Mouse (Mus musculus): Measurements from ENCODE around the gene Afg1l.

Gene Afg1l

DNA sequence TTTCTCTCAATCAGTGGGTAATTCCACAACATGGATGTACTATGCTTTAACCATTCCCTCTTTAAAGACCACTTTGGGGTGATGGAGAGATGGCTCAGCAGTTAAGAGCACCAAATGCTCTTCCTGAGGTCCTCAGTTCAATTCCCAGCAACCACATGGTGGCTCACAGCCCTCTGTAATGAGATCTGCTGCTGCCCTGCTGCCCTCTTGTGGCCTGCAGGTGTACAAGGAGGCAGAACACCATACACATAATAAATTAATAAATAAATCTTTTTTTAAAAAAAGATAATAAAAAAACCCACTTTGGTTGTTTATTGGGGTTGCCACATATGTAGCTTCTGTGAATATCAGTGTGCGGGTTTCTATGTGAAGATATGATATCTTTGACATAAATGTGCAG is 180.4 kb downstream of the Afg1l start:
- in situ Hi-C loops (cut with MboI, MseI): loop anchor here (5.0 kb wide), 3 partner anchors 266 to 466 kb away; no protein-coding TSS in a partner anchor

- in situ Hi-C loops (cut with MboI, MseI): loop anchor here (5.0 kb wide), 3 partner anchors 265 to 465 kb away; no protein-coding TSS in a partner anchor
Observed at GRCm38 (mm10) chr10:42297109-42297508, 181.3 kb downstream of the Afg1l start.

DNA sequence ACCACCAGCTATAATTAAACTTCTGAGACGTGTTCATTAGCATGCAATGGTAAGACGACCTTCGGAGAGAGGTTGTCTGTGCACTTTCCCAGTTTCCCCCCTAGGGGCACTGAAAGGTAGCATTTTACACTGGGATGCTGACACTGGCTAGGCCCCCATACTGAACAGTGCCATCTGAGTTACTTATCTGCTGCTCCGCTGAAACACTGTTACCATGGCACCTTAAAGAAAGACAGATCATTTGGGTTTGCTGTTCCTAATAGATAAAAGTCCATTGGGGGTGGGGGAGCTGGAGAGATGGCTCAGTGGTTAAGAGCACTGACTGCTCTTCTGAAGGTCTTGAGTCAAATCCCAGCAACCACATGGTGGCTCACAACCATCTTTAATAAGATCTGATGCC is 181.8 kb downstream of the Afg1l start:
- in situ Hi-C loops (cut with MboI, MseI): loop anchor here (5.0 kb wide), 3 partner anchors 264 to 464 kb away; no protein-coding TSS in a partner anchor

DNA sequence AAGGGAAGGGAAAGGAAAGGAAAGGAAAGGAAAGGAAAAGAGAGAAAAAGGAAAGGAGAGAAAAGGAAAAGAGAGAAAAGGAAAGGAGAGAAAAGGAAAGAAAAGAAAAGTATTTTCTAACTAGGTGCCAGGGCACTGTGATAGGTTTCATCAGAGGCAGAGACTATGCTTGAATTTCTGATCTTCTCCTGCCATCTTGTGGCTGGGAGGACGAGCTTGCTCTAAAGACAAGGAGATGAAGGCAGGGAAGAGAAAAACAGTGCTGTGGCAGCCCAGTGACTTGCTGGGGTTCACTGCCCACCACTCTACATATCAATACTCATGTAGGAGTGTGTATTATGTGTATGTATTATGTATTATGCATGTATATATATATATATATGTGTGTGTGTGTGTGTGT is 183.3 kb downstream of the Afg1l start:
- in situ Hi-C loops (cut with MboI, MseI): loop anchor here (5.0 kb wide), 3 partner anchors 263 to 463 kb away; no protein-coding TSS in a partner anchor

GRCm38 (mm10) chr10:42294392-42294791 is 184.0 kb downstream of the Afg1l start:
- in situ Hi-C loops (cut with MboI, MseI): no loop called here

GRCm38 (mm10) chr10:42293877-42294276 is 184.5 kb downstream of the Afg1l start:
- in situ Hi-C loops (cut with MboI, MseI): no loop called here

DNA sequence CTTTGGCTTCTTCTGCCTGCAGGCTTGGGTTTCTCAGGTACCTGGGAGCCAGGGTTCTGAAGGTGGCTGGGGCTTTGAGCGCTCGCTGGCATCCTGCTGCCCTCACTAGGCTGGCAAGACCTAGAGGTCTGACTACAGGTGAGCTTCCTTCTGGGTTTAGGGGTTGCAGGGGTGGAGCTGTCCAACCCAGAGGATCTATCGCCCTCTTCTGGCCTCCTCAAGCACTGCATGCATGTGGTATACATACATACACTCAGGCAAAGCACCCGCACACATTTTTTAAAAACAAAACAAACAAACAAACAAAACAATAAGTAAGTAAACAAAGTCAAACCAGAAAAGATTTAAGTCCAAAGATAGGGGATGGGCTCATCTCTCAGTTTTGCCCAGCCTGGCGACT is 187.0 kb downstream of the Afg1l start:
- in situ Hi-C loops (cut with MboI, MseI): no loop called here

DNA sequence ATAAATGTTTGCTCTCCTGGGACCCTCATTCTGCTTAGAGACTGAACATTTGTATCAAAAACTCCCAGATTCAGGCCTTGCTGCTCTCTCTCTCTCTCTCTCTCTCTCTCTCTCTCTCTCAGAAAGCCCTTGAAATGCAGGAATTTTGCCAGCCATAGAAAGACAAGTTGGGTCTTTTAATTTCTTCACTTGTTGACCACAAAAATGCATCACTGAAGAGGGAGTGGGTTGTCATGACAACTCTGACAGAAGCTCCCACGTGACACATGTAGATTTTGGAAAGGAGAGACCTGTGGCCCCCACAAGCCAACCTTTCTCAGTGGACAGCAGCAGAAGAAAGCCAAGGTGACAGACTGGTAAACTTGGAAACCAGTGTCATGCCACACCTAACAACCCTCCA is 190.7 kb downstream of the Afg1l start:
- in situ Hi-C loops (cut with MboI, MseI): no loop called here

- in situ Hi-C loops (cut with MboI, MseI): loop anchor here (10.0 kb wide), 2 partner anchors 464 to 794 kb away; no protein-coding TSS in a partner anchor
Observed at GRCm38 (mm10) chr10:42278307-42278850, 200.0 kb downstream of the Afg1l start.

- in situ Hi-C loops (cut with MboI, MseI): loop anchor here (10.0 kb wide), 2 partner anchors 463 to 793 kb away; no protein-coding TSS in a partner anchor
Observed at GRCm38 (mm10) chr10:42277476-42278306, 200.7 kb downstream of the Afg1l start.

GRCm38 (mm10) chr10:42276507-42277345 is 201.6 kb downstream of the Afg1l start, which contains the start of gene Foxo3:
Gene Foxo3 (minus strand): TSS chr10:42276755.
- in situ Hi-C loops (cut with MboI, MseI): loop anchor here (10.0 kb wide), 2 partner anchors 462 to 792 kb away; no protein-coding TSS in a partner anchor

DNA sequence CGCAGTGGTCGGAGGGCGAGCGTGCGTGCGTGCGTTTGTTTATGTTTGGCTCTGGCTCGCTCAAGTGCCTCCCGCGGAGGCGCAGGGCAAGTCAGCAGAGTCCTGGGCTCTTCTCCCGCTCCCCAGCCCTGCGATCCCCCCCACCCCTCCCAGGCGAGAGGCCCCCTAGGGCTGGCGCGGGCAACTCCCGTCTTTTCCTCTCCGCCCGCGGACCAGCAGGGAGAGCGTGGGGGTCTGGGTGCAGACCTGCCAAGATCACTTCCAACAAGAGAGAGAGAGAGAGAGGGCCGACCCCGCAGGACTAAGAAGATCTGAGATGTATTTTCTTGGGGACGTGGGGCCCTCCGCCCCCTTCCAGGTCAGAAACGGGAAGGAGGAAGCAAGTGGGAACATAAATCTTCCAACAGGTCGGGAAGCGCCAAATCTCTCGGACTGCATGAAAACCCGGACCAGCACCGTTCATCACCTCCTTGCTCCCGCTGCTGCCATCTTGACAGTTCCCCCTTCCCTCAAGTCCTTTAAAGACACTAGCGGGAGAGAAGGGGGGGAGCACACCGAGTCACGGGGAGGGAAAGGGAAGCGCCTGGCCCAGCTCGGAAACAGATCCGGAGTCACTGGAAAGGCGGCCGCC is 202.4 kb downstream of the Afg1l start:
- in situ Hi-C loops (cut with MboI, MseI): loop anchor here (10.0 kb wide), 2 partner anchors 461 to 791 kb away; no protein-coding TSS in a partner anchor

GRCm38 (mm10) chr10:42275401-42275870 is 202.9 kb downstream of the Afg1l start:
- in situ Hi-C loops (cut with MboI, MseI): loop anchor here (10.0 kb wide), 2 partner anchors 461 to 791 kb away; no protein-coding TSS in a partner anchor

DNA sequence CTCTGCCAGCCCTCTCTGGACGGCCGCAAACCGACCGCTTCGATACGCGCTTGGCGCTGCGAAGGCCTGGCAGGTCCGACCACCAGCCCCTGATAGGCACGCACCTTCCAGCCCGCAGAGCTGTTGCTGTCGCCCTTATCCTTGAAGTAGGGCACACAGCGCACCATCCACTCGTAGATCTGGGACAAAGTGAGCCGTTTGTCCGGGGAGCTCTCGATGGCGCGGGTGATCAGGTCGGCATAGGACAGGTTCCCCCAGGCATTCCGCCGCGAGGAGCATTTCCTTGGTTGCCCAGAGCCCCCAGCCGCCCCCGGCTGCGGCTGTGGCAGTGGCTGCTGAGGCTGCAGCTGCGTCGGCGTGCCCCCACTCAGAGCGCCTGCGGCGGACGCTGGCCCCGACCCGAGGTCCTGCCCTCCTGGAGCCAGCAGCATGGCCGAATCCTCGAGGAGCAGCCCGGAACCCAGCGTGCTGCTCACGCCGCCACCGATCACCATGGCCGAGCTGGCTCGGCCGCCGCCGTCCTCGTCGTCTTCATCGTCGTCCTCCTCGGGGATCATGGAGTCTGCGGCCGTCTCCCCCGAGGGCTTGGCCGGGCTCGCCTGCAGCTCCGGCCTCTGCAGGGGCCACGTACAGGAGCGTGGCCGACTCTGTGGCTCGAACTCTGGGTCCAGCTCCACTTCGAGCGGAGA is 203.5 kb downstream of the Afg1l start:
- in situ Hi-C loops (cut with MboI, MseI): loop anchor here (5.0 to 10.0 kb wide), 3 partner anchors 388 to 790 kb away; no protein-coding TSS in a partner anchor

DNA sequence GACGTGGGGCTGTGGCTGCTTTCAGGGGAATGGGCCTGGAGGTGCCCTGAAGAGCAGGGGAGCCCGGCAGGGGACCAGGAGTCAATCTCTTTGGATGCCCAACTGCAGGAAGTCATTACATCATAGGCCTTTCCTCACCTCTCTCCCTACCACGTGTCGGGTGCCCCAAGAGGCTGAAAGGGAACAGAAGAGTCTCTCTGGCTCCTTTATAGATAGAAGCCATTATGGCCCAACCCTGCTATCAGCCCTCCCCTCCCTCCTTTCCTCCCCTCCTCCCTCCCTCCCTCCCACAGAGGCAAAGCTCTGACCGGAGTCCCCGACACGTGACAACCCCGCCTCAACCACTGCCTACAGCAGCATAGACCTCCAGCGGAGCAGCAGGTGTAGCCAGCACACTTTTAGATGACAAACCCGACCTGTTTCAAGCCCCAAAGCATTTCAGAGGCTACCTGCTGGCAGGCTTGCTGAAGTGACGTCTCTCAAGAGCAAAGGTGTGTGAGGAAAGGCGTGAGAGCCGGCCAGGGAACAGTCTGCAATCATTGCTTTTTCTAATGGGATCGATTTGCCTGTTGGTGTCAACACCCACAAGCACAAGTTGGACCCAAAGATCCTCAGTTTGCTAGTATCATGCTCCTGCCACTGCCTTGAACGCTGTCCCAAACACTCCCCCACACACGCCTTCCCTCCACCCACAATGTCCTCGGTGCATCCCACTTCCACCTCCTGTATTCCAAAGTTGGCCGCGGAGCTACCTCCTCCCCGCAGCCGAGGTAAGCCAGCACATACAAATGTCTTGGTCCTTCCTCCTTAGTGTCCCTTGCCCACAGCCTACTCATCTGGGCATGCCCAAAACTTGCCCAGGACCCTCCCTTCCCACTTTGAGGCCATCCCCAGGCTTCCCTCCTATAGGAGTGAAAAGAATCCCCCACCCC is 204.3 kb downstream of the Afg1l start:
- in situ Hi-C loops (cut with MboI, MseI): loop anchor here (5.0 to 10.0 kb wide), 3 partner anchors 387 to 789 kb away; no protein-coding TSS in a partner anchor

GRCm38 (mm10) chr10:42273403-42273759 is 205.0 kb downstream of the Afg1l start:
- in situ Hi-C loops (cut with MboI, MseI): loop anchor here (5.0 to 10.0 kb wide), 3 partner anchors 386 to 789 kb away; no protein-coding TSS in a partner anchor

- in situ Hi-C loops (cut with MboI, MseI): loop anchor here (5.0 to 10.0 kb wide), 3 partner anchors 384 to 787 kb away; no protein-coding TSS in a partner anchor
Observed at GRCm38 (mm10) chr10:42271454-42272230, 206.7 kb downstream of the Afg1l start.
